Mouse (Mus musculus) liver, postnatal 0 days (tissue): Measurements from ENCODE around the gene Lurap1. TPM values are rescaled to one million over a fixed set of nuclear protein-coding genes. Genes with fewer than 3 reads are reported as not detected.

Experiments used
- ATAC-seq: fragments of 200-750 bp; cut with Nextera tagmentation; 2 replicates; pipeline ENCODE4 v1.8.0; 2017; ENCODE audit warnings: mild to moderate bottlenecking, moderate library complexity
- DNase-seq: peaks from one replicate; pipeline ENCODE4 v3.0.0-alpha.2; 2016
- H3K27ac ChIP-seq: fragments of 300-500 bp; sonication (generic); 2 replicates; pipeline ENCODE4 v1.5.1; 2014; ENCODE audit warnings: antibody characterized with exemption, moderate library complexity, mild to moderate bottlenecking, low read depth
- H3K27me3 ChIP-seq: fragments of 300-500 bp; sonication (generic); 2 replicates; pipeline ENCODE4 v1.6.1; 2014; ENCODE audit warnings: low read length, control low read depth, mixed read lengths; ENCODE audit not compliant: insufficient read depth
- H3K36me3 ChIP-seq: fragments of 300-500 bp; sonication (generic); replicated peaks from 2 replicates; pipeline ENCODE4 v1.6.1; 2014; ENCODE audit warnings: mild to moderate bottlenecking, control low read depth, low read length, moderate library complexity, mixed read lengths; ENCODE audit not compliant: insufficient read depth
- H3K4me1 ChIP-seq: fragments of 300-500 bp; sonication (generic); 2 replicates; pipeline ENCODE4 v1.6.1; 2014; ENCODE audit warnings: antibody characterized with exemption, mild to moderate bottlenecking, control low read depth; ENCODE audit not compliant: insufficient read depth
- H3K4me2 ChIP-seq: fragments of 300-500 bp; sonication (generic); 2 replicates; pipeline ENCODE4 v1.6.1; 2014; ENCODE audit warnings: low read depth, mild to moderate bottlenecking, low read length, moderate library complexity, mixed read lengths
- H3K4me3 ChIP-seq: fragments of 300-500 bp; sonication (generic); 2 replicates; pipeline ENCODE4 v1.5.1; 2014; ENCODE audit warnings: low read depth, low read length
- H3K9ac ChIP-seq: fragments of 300-500 bp; sonication (generic); replicated peaks from 2 replicates; pipeline ENCODE4 v1.6.1; 2014; ENCODE audit warnings: mild to moderate bottlenecking, moderate library complexity
- H3K9me3 ChIP-seq: fragments of 300-500 bp; sonication (generic); 2 replicates; pipeline ENCODE4 v1.6.1; 2016; ENCODE audit warnings: mild to moderate bottlenecking, control low read depth, low read length, mixed read lengths
- CTCF ChIP-seq: sonication (generic); IDR thresholded peaks from 2 replicates; pipeline ENCODE4 v1.5.1; 2016; ENCODE audit warnings: antibody characterized with exemption, low read depth
- EP300 ChIP-seq: IDR thresholded peaks from 2 replicates; pipeline ENCODE4 v1.6.1; 2016; ENCODE audit warnings: antibody characterized with exemption, low read depth, mild to moderate bottlenecking
- WGBS: fragments of 180-500 bp; shearing (Covaris S2); extraction: QIAGEN DNeasy Blood & Tissue Kit; methylation state at CpG from one replicate; pipeline ENCODE4 v1.1.7; 2014; ENCODE audit not compliant: insufficient replicate concordance; 5-methylcytosine and 5-hydroxymethylcytosine counted together
- polyA plus RNA-seq: library from polyadenylated mRNA; unstranded; fragments of >200 nt; fragmentation: Nextera tagmentation; extraction: Ambion mirVana; gene quantifications from 2 replicates; pipeline ENCODE4 v1.2.1, GENCODE M21; 2015

The Lurap1 gene
- polyA plus RNA-seq, 1 experiment from 2014 or later: 0.27 TPM

GRCm38 (mm10) chr4:116150862-116151221 is 296 bp downstream of the Lurap1 start:
- H3K4me1 ChIP-seq: peaks cover 13% of the 10 kb centered on the region
- peak overlapping the region; percentile 73 for H3K4me2 ChIP-seq
- ATAC-seq: peak; percentile 0; the same call in 1 of the 2 replicates
- WGBS: 31% methylated on average over 4 of the region's 4 CpGs
- TF ChIP-seq CTCF (no peak), EP300 (no peak)
- no peak overlapping the region for H3K27ac ChIP-seq
- no peaks in the 10 kb centered on the region for H3K27me3 ChIP-seq
- peaks cover 18% of the 10 kb centered on the region for H3K36me3 ChIP-seq
- peak overlapping the region; percentile 56 for H3K4me3 ChIP-seq
- H3K9me3 ChIP-seq: no peaks in the 10 kb centered on the region
- peak overlapping the region; percentile 65 for H3K9ac ChIP-seq
- DNase-seq: no peak

- WGBS: 5% methylated on average over 48 of the region's 73 CpGs
- Histone ChIP-seq H3K27ac (peak overlapping the region; percentile 58), H3K36me3 (peaks cover 13% of the 10 kb centered on the region), H3K4me2 (peak overlapping the region; percentile 73), H3K4me1 (peaks cover 13% of the 10 kb centered on the region), H3K9ac (peak overlapping the region; percentile 65), H3K27me3 (no peaks in the 10 kb centered on the region), H3K4me3 (peak overlapping the region; percentile 56), H3K9me3 (no peaks in the 10 kb centered on the region)
- ATAC-seq: peak; percentile 98
- peak; percentile 85 for DNase-seq
- no peak for TF ChIP-seq EP300
- no peak for TF ChIP-seq CTCF
These were observed 829 bp downstream of the Lurap1 start for GRCm38 (mm10) chr4:116150156-116150861.

- DNase-seq: no peak
These were observed 1.4 kb downstream of the Lurap1 start for GRCm38 (mm10) chr4:116149812-116150155.

GRCm38 (mm10) chr4:116143891-116144717 is 7.0 kb downstream of the Lurap1 start:
- 1% methylated on average over 37 of the region's 47 CpGs for WGBS
- no peaks in the 10 kb centered on the region for H3K36me3 ChIP-seq
- H3K9me3 ChIP-seq: no peaks in the 10 kb centered on the region
- peak overlapping the region; percentile 52 for H3K4me3 ChIP-seq
- H3K4me2 ChIP-seq: peak overlapping the region; percentile 80
- H3K27me3 ChIP-seq: peaks cover 22% of the 10 kb centered on the region; the same call in 1 of the 2 replicates
- H3K27ac ChIP-seq: no peak overlapping the region
- H3K9ac ChIP-seq: peak overlapping the region; percentile 59
- ATAC-seq (peak; percentile 56; the same call in 1 of the 2 replicates), DNase-seq (peak; percentile 59)
- TF ChIP-seq EP300: no peak
- no peak for TF ChIP-seq CTCF
- H3K4me1 ChIP-seq: peaks cover 12% of the 10 kb centered on the region

More at GRCm38 (mm10) chr4:116149812-116150155, 1.4 kb downstream of the Lurap1 start:
- Histone ChIP-seq H3K27ac (peak overlapping the region; percentile 58; the same call in 1 of the 2 replicates), H3K9ac (peak overlapping the region; percentile 65), H3K27me3 (no peaks in the 10 kb centered on the region), H3K4me2 (peak overlapping the region; percentile 73), H3K4me3 (peak overlapping the region; percentile 56), H3K36me3 (peaks cover 8% of the 10 kb centered on the region), H3K4me1 (peaks cover 14% of the 10 kb centered on the region), H3K9me3 (no peaks in the 10 kb centered on the region)
- ATAC-seq: peak; percentile 5; the same call in 1 of the 2 replicates
- WGBS: 30% methylated on average over 6 of the region's 6 CpGs
- TF ChIP-seq EP300: no peak
- TF ChIP-seq CTCF: no peak

GRCm38 (mm10) chr4:116143317-116143811 is 7.8 kb downstream of the Lurap1 start:
- ATAC-seq: no peak

GRCm38 (mm10) chr4:116142269-116142668 is 8.9 kb downstream of the Lurap1 start:
- no peak overlapping the region for H3K4me2 ChIP-seq
- no peaks in the 10 kb centered on the region for H3K36me3 ChIP-seq
- DNase-seq (no peak), ATAC-seq (no peak)
- WGBS: 74% methylated on average over 7 of the region's 7 CpGs
- no peaks in the 10 kb centered on the region for H3K9me3 ChIP-seq
- no peak overlapping the region for H3K9ac ChIP-seq
- no peak overlapping the region for H3K27ac ChIP-seq
- peaks cover 22% of the 10 kb centered on the region; the same call in 1 of the 2 replicates for H3K27me3 ChIP-seq
- peaks cover 12% of the 10 kb centered on the region for H3K4me1 ChIP-seq
- TF ChIP-seq EP300 (no peak), CTCF (no peak)
- H3K4me3 ChIP-seq: no peak overlapping the region

More at GRCm38 (mm10) chr4:116143317-116143811, 7.8 kb downstream of the Lurap1 start:
- H3K27ac ChIP-seq: no peak overlapping the region
- H3K36me3 ChIP-seq: no peaks in the 10 kb centered on the region
- DNase-seq: no peak
- WGBS: 11% methylated on average over 7 of the region's 7 CpGs
- peak overlapping the region; percentile 80; the same call in 1 of the 2 replicates for H3K4me2 ChIP-seq
- H3K9ac ChIP-seq: no peak overlapping the region
- H3K9me3 ChIP-seq: no peaks in the 10 kb centered on the region
- no peak overlapping the region for H3K4me3 ChIP-seq
- peaks cover 12% of the 10 kb centered on the region for H3K4me1 ChIP-seq
- TF ChIP-seq EP300 (no peak), CTCF (no peak)
- peaks cover 22% of the 10 kb centered on the region; the same call in 1 of the 2 replicates for H3K27me3 ChIP-seq
